Mouse (Mus musculus): ENCODE data around the gene Amfr. TPM values are rescaled to one million over a fixed set of nuclear protein-coding genes. Genes with fewer than 3 reads are reported as not detected.

Amfr gene
- polyA plus RNA-seq, 1 experiment from 2014 or later: 57.7 TPM

DNA sequence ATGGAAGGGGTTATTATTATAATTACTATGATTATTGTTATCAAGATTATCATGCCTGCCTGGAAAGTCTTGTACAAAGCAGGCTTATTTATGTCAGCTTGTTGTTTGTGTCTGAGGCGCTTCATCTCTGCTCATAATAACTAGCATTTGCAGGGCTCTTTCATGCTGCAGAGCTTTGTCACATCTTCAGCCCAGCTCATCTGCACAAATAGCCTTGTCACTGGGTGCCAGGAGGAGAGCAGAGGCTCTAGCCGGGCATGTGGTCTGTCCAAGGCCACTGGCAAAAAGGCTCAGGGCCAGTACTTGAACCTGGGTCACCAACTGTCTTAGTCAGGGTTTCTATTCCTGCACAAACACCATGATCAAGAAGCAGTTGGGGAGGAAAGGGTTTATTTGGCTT lies 79.4 kb downstream of the Amfr start:
- H3K4me2 ChIP-seq (ENCODE audit: low read depth, low read length): no peak overlapping the region
- no peak overlapping the region for H3K4me3 ChIP-seq (ENCODE audit: low read depth, low read length)
- H3K27ac ChIP-seq (replicated peaks; ENCODE audit: low read depth, low read length): no peak overlapping the region
- no peaks in the 10 kb centered on the region for H3K36me3 ChIP-seq (ENCODE audit: control insufficient read depth, insufficient read depth, low read length)
- no peak for ATAC-seq (ENCODE audit: low read depth)
- H3K9ac ChIP-seq (ENCODE audit: low read depth, low read length): no peak overlapping the region
- WGBS: 76% methylated on average over 2 of the region's 2 CpGs
- H3K9me3 ChIP-seq (ENCODE audit: control insufficient read depth, low read length): no peaks in the 10 kb centered on the region
- no peaks in the 10 kb centered on the region for H3K4me1 ChIP-seq (ENCODE audit: control insufficient read depth, insufficient read depth, low read length)
- H3K27me3 ChIP-seq (replicated peaks; ENCODE audit: control insufficient read depth, insufficient read depth, low read length): no peaks in the 10 kb centered on the region
- DNase-seq (ENCODE audit: low spot score): no peak

DNA sequence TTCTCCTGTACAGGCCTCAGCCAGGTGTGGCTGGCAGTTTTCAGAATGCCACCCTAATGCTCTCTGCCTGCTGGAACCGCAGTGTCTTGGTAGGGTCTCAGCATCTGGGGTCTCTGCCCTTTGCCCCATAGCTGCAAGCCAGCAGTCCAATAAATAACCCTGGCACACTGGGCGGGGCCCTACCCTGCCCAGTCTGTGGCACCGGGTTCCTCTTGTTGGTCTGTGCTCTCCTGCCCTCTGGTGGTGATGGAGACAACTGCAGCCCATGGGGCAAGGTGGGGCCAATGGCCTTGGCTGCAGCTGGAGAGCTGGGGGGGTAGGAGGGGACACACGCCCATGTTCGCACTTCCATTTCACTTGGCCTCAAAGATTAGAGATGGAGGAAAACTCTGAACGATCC lies 79.8 kb downstream of the Amfr start:
- H3K4me3 ChIP-seq (ENCODE audit: low read depth, low read length): no peak overlapping the region
- H3K4me1 ChIP-seq (ENCODE audit: control insufficient read depth, insufficient read depth, low read length): no peaks in the 10 kb centered on the region
- no peaks in the 10 kb centered on the region for H3K27me3 ChIP-seq (replicated peaks; ENCODE audit: control insufficient read depth, insufficient read depth, low read length)
- H3K36me3 ChIP-seq (ENCODE audit: control insufficient read depth, insufficient read depth, low read length): no peaks in the 10 kb centered on the region
- DNase-seq (ENCODE audit: low spot score): peak; percentile 56
- no peak overlapping the region for H3K4me2 ChIP-seq (ENCODE audit: low read depth, low read length)
- no peak overlapping the region for H3K9ac ChIP-seq (ENCODE audit: low read depth, low read length)
- H3K27ac ChIP-seq (replicated peaks; ENCODE audit: low read depth, low read length): no peak overlapping the region
- ATAC-seq (ENCODE audit: low read depth): peak; percentile 68; the same call in 1 of the 2 replicates
- 26% methylated on average over 6 of the region's 6 CpGs for WGBS
- H3K9me3 ChIP-seq (ENCODE audit: control insufficient read depth, low read length): no peaks in the 10 kb centered on the region

DNA sequence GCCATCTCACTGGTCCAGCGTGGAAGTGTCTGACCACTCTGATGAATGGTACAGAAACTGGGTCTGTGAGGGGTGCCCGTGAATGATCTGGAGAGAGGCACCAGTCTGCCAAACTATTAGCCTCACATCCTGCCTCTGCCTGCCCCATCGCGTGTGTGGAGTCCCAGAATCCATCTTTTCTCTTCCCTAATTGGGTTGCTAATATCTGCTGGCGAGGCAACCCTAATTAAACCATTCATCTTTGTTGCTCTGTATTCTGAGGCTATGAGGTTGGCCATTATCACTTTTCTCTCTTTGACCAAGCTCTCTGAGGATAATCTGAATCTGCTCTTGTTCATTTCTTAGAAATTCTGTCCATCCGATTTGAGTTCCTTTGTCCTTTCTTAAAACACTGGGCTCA lies 81.3 kb downstream of the Amfr start:
- H3K36me3 ChIP-seq (ENCODE audit: control insufficient read depth, insufficient read depth, low read length): no peaks in the 10 kb centered on the region
- no peaks in the 10 kb centered on the region for H3K4me1 ChIP-seq (ENCODE audit: control insufficient read depth, insufficient read depth, low read length)
- no peak overlapping the region for H3K4me3 ChIP-seq (ENCODE audit: low read depth, low read length)
- 77% methylated on average over 6 of the region's 6 CpGs for WGBS
- H3K9ac ChIP-seq (ENCODE audit: low read depth, low read length): no peak overlapping the region
- H3K27ac ChIP-seq (replicated peaks; ENCODE audit: low read depth, low read length): no peak overlapping the region
- no peaks in the 10 kb centered on the region for H3K27me3 ChIP-seq (replicated peaks; ENCODE audit: control insufficient read depth, insufficient read depth, low read length)
- ATAC-seq (ENCODE audit: low read depth): no peak
- no peaks in the 10 kb centered on the region for H3K9me3 ChIP-seq (ENCODE audit: control insufficient read depth, low read length)
- DNase-seq (ENCODE audit: low spot score): no peak
- H3K4me2 ChIP-seq (ENCODE audit: low read depth, low read length): no peak overlapping the region

GRCm38 (mm10) chr8:93929233-93929632 lies 83.4 kb downstream of the Amfr start:
- Histone ChIP-seq H3K27me3 (replicated peaks; ENCODE audit: control insufficient read depth, insufficient read depth, low read length) (no peaks in the 10 kb centered on the region), H3K36me3 (ENCODE audit: control insufficient read depth, insufficient read depth, low read length) (no peaks in the 10 kb centered on the region), H3K27ac (replicated peaks; ENCODE audit: low read depth, low read length) (no peak overlapping the region), H3K4me3 (ENCODE audit: low read depth, low read length) (no peak overlapping the region), H3K4me2 (ENCODE audit: low read depth, low read length) (no peak overlapping the region), H3K9me3 (ENCODE audit: control insufficient read depth, low read length) (no peaks in the 10 kb centered on the region), H3K4me1 (ENCODE audit: control insufficient read depth, insufficient read depth, low read length) (no peaks in the 10 kb centered on the region), H3K9ac (ENCODE audit: low read depth, low read length) (no peak overlapping the region)
- 87% methylated on average over 4 of the region's 4 CpGs for WGBS
- DNase-seq (ENCODE audit: low spot score): no peak
- ATAC-seq (ENCODE audit: low read depth): no peak

- Histone ChIP-seq H3K27me3 (replicated peaks; ENCODE audit: control insufficient read depth, insufficient read depth, low read length) (no peaks in the 10 kb centered on the region), H3K4me3 (ENCODE audit: low read depth, low read length) (no peak overlapping the region), H3K9me3 (ENCODE audit: control insufficient read depth, low read length) (no peaks in the 10 kb centered on the region), H3K27ac (replicated peaks; ENCODE audit: low read depth, low read length) (no peak overlapping the region), H3K4me2 (ENCODE audit: low read depth, low read length) (no peak overlapping the region), H3K9ac (ENCODE audit: low read depth, low read length) (no peak overlapping the region), H3K36me3 (ENCODE audit: control insufficient read depth, insufficient read depth, low read length) (no peaks in the 10 kb centered on the region), H3K4me1 (ENCODE audit: control insufficient read depth, insufficient read depth, low read length) (no peaks in the 10 kb centered on the region)
- DNase-seq (ENCODE audit: low spot score) (no peak), ATAC-seq (ENCODE audit: low read depth) (no peak)
- 45% methylated on average over 3 of the region's 3 CpGs for WGBS
These were observed 87.1 kb downstream of the Amfr start for GRCm38 (mm10) chr8:93925513-93925912.

- no peak for ATAC-seq (ENCODE audit: low read depth)
- Histone ChIP-seq H3K27ac (replicated peaks; ENCODE audit: low read depth, low read length) (no peak overlapping the region), H3K36me3 (ENCODE audit: control insufficient read depth, insufficient read depth, low read length) (no peaks in the 10 kb centered on the region), H3K4me1 (ENCODE audit: control insufficient read depth, insufficient read depth, low read length) (0 out of 2 replicates have a peak, but pooled peaks cover 5% of the 10 kb centered on the region), H3K9ac (ENCODE audit: low read depth, low read length) (no peak overlapping the region), H3K4me2 (ENCODE audit: low read depth, low read length) (no peak overlapping the region), H3K9me3 (ENCODE audit: control insufficient read depth, low read length) (no peaks in the 10 kb centered on the region), H3K4me3 (ENCODE audit: low read depth, low read length) (no peak overlapping the region), H3K27me3 (replicated peaks; ENCODE audit: control insufficient read depth, insufficient read depth, low read length) (no peaks in the 10 kb centered on the region)
- 76% methylated on average over 7 of the region's 7 CpGs for WGBS
- DNase-seq (ENCODE audit: low spot score): no peak
These were observed 88.7 kb downstream of the Amfr start for GRCm38 (mm10) chr8:93923897-93924334.

Small RNA genes within 50 kb of the gene (microRNA-seq; reads per million reads assigned to microRNA genes)
- not detected for gene Gm24159 (ENCODE audit: borderline number of aligned reads)

Other genes with a start within 250 kb of the Amfr start
- 13.8 and 14.6 TPM in 2 replicates for gene Gnao1, start 202.9 kb downstream of the Amfr start, polyA plus RNA-seq (2014; fragmentation: Nextera tagmentation; extraction: Ambion mirVana)
- 107 and 113 TPM in 2 replicates for gene Nudt21, start 24.2 kb upstream of the Amfr start, polyA plus RNA-seq (2014; fragmentation: Nextera tagmentation; extraction: Ambion mirVana)
- 13.0 and 16.0 TPM in 2 replicates for gene Ogfod1, start 24.4 kb upstream of the Amfr start, polyA plus RNA-seq (2014; fragmentation: Nextera tagmentation; extraction: Ambion mirVana)
- gene Bbs2, start 86.1 kb upstream of the Amfr start, polyA plus RNA-seq (2014; fragmentation: Nextera tagmentation; extraction: Ambion mirVana): 13.6 and 13.9 TPM in 2 replicates
- 1.4 TPM in 1 of 2 replicates, not detected in the other for gene Mt4, start 124.4 kb upstream of the Amfr start, polyA plus RNA-seq (2014; fragmentation: Nextera tagmentation; extraction: Ambion mirVana)
- 10.8 and 14.1 TPM in 2 replicates for gene Mt3, start 139.8 kb upstream of the Amfr start, polyA plus RNA-seq (2014; fragmentation: Nextera tagmentation; extraction: Ambion mirVana)
- gene Mt2, start 159.8 kb upstream of the Amfr start, polyA plus RNA-seq (2014; fragmentation: Nextera tagmentation; extraction: Ambion mirVana): 57.5 and 60.3 TPM in 2 replicates
- 167 and 193 TPM in 2 replicates for gene Mt1, start 166.2 kb upstream of the Amfr start, polyA plus RNA-seq (2014; fragmentation: Nextera tagmentation; extraction: Ambion mirVana)
- 60.9 and 77.0 TPM in 2 replicates for gene Nup93, start 201.7 kb upstream of the Amfr start, polyA plus RNA-seq (2014; fragmentation: Nextera tagmentation; extraction: Ambion mirVana)